Mouse (Mus musculus): Measurements from ENCODE around the gene Gm20388.

GRCm38 (mm10) chr8:122101816-122102215 is 2191.2 kb downstream of the Gm20388 start:
- TF ChIP-seq POLR2A (IDR thresholded peaks at IDR 0.05; ENCODE audit: borderline replicate concordance, insufficient read depth, low read length): no peak
- no peak for TF ChIP-seq CTCF (IDR thresholded peaks at IDR 0.05; ENCODE audit: borderline replicate concordance, insufficient read depth, low read depth, low read length)
